Mouse (Mus musculus) embryonic stem cell, embryonic (primary cell): Measurements from ENCODE around the gene Poln.

Experiments used
- CTCF ChIA-PET, 4 experiments: fragments of 300-600 bp in 2 of 4; fragments of 350-600 bp in 2 of 4; sonication (Branson Sonifier 250); formaldehyde crosslinking; loops; one replicate each; lab custom pipeline; 2022; ENCODE audit warnings: inconsistent platforms in 2 of 4; lab: Charles Lee
- POLR2A ChIA-PET, 4 experiments: fragments of 300-600 bp in 2 of 4; fragments of 350-600 bp in 2 of 4; sonication (Branson Sonifier 250); formaldehyde crosslinking; loops; one replicate each; lab custom pipeline; 2022; ENCODE audit warnings: antibody characterized with exemption in 4 of 4, inconsistent platforms in 1 of 4; lab: Charles Lee

Poln gene

DNA sequence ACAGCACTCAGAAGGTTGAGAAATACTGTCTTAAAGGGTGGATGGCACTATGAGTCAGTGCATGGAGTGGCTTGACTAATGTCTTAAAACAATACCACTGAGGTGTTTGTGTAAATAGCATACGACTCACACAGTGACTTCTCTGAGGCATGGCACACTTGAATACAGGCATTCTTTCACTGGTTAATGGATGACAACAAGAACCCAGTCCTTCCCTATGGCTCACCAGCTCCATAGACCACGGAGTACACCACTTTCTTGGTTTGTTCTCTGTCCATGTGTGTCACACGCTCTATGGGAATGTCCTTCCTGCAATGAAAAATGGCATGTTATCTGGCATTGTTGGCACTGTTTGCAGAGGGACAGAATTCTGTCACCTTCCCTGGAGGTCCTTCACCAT is 136.7 kb downstream of the Poln start:
- POLR2A ChIA-PET: no interaction called here
- CTCF ChIA-PET: interaction anchor here in 1 of 4 experiments (0.6 kb wide), 1 partner anchor 506 kb away, joined by 5 read pairs; no protein-coding TSS in a partner anchor

DNA sequence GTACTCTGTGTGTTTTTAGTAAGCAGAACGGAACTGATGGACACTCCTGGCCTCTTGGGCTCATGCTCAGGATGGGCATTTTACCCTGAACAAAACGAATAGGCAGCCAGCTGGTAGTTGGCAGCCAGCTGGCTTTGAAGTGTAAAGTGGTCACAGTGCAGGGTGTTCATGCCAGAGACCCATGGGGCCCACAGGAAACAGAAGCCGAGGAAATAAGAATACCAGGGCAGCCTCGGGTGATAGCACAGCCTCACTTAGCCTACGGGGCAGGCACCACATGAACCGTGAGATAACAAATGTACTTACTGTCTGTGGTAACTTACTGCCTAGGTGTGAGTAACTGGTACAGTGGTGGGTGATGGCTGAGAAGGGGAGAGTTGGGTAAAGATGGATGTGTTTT is 138.2 kb downstream of the Poln start:
- ChIA-PET POLR2A (no interaction called here), CTCF (no interaction called here)

DNA sequence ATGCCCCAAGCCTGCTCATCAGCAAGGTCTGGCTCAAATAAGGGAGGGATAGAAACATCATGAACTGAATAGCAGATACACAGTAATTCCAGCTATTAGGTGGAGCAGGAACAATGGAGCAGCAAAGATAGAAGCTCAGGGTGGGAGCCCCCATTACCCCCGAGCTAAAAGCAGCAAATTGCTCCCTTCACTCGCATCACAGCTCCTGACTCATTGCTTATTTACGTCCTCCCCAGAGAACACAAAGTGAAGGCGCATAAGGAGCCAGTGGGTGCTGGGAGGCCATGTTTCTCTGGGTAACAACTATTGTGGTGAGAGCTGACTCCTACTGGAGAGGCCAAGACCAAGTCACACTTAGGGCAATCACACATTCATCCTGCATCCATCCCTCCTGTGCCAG is 139.1 kb downstream of the Poln start:
- POLR2A ChIA-PET: interaction anchor here in 1 of 4 experiments (0.6 kb wide), 1 partner anchor 31 kb away, joined by 3 read pairs; no protein-coding TSS in a partner anchor
- CTCF ChIA-PET: interaction anchor here in 1 of 4 experiments (0.6 kb wide), 1 partner anchor 48 kb away, joined by 9 read pairs; no protein-coding TSS in a partner anchor

DNA sequence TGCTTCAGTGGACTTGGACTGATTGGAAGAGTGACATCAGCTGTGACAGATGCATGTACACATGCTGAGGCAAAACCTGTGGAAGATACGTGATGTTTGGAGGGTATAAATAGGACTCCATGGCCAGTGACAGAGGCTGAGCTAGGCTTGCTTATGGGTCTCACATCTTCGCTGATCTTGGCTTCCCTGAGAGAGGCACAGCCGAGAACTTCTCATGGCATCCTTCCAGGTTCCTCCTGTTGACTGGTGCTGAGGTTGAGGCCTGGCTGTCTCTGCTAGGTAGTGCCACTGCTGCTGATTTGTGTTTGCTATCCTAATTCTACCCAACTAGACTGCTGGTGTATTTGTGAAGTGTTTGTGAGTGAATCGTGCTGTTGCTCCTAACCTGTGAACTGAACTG is 150.3 kb downstream of the Poln start:
- POLR2A ChIA-PET: interaction anchor here in 1 of 4 experiments (0.5 to 1.1 kb wide), 2 partner anchors 12 to 191 kb away, joined by 3 read pairs; no protein-coding TSS in a partner anchor
- CTCF ChIA-PET: no interaction called here

DNA sequence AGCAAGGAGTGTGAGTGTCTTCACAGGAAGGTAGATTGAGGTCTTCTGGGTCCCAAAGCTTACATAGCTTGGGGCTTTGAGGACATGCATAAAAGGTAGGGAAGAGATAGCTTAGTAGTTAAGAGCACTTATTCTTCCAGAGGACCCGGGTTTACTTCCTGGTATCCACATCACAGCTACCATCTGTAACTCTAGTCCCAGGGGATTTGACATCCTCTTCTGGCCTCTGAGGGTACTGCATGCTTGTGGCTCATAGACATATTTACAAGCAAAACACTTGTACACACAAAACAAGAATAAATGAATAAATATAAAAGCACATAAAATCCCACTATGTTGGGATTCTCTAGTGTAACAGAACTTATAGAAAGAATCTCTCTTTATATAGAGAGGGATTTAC is 154.6 kb downstream of the Poln start:
- ChIA-PET CTCF (interaction anchor here in 2 of 4 experiments (0.9 to 1.3 kb wide), 3 partner anchors 11 to 221 kb away, joined by 3 to 5 read pairs (median 3); no protein-coding TSS in a partner anchor), POLR2A (interaction anchor here in 2 of 4 experiments (0.6 to 0.7 kb wide), 2 partner anchors 67 to 196 kb away, joined by 3 read pairs; no protein-coding TSS in a partner anchor)

DNA sequence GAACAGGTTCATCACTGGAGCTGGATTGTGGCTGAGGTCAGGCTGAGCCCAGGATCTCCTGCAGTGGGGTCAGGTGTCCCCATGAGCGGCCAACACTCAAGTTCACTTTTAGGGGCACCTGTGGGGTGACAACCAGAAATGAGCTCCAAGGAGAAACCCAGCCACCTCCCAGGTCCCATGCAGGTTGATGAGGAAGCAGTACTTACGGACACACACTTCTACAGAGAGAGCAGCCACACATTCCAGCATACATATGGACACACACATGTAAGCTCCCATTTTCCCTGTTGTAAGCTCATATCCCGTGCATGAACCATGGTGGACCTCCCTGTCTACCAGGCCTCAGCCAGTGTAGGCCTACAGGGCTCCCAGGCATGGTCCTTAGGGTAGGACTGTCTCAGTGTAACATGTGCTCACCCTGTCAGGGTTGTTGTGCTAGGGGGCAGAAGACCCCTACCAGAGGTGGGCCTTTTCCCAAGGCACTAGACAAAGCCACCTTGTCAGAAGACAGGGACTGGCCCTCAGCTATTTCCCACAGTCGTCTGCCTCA is 161.8 kb downstream of the Poln start:
- ChIA-PET POLR2A (interaction anchor here in 1 of 4 experiments (0.8 kb wide), 1 partner anchor 11 kb away, joined by 3 read pairs; no protein-coding TSS in a partner anchor), CTCF (no interaction called here)

DNA sequence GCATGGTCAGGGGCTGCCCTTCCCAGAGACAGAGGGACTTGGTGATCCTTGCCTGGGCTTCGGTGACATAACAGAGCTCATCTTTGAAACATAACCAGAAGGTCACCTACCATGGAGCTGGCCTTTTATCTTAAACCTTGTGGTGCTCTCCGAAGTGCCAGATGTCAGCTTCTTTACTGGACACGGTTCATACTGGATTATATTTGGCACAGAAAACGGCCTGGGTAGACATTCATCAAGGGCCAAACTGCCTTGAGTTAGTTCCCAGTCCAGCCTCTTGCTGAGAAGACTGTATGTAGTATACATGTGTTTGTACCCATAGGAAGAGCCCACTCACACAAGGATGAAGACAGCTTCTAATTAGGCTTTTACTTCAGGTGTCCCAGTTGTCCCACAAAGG is 162.4 kb downstream of the Poln start:
- CTCF ChIA-PET: no interaction called here
- POLR2A ChIA-PET: interaction anchor here in 2 of 4 experiments (0.6 to 0.8 kb wide), 2 partner anchors 11 to 54 kb away, joined by 3 to 4 read pairs; no protein-coding TSS in a partner anchor

DNA sequence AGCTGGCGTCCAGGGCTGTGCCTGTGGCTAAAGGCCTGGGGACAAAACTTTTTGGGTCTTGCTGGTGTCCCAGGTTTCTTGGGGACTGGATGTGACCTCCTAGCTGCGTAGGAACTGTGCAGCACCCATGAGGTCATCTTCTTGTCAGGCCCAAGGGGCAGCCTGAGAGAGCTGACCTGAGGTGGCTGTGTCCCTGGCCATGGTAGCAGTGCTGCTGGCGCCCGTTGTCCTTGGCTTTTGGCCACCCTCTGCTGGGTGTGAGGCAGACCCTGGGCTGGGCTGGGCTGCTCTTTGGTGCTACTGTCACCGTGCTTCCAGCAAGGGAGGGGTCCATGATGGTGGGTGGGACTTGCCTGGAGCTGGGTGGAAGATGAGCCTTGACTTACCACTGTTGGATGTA is 164.6 kb downstream of the Poln start:
- ChIA-PET CTCF (interaction anchor here in 2 of 4 experiments (0.5 to 0.6 kb wide), 2 partner anchors 275 to 1914 kb away, joined by 3 to 7 read pairs; no protein-coding TSS in a partner anchor), POLR2A (no interaction called here)

DNA sequence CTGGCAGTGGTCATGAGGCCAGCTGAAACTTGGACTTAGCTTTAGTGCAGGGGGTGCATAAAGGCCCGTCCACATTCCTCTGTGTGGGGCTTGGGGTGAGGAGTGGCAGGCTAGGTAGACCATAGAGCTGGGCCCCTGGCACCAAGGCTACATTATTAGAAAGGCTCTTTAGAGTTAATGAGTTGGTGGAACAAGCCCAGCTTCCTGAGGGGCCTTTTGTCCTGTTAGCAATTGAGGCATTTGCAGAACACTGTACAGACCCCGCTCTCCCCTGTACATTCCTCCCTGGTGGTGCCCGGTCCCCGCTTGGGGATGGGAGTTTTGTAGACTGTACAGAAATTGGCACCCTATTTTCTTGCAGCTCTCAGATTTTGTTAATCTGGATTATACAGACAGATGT is 166.6 kb downstream of the Poln start:
- CTCF ChIA-PET: no interaction called here
- POLR2A ChIA-PET: no interaction called here

DNA sequence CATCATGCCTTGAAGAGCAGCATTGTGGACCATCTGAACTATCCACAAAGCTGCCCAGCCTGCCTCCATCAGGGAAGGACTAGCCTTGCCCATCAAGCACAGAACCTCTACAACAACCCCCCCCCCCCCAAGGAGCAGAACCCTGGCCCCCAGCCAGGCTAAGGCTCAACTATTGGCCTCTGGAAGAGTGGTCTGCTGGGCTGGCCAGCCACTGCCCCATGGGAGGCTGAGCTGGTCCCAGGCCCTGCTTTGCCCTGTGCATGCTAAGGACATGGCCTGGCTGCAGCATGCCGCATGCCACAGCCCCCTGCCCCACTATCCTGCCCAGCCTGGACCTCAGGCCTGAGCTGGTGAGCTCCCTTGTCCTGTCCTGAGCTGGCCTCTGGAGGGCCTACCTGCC is 167.8 kb downstream of the Poln start:
- ChIA-PET POLR2A (interaction anchor here in 1 of 4 experiments (0.6 kb wide), 2 partner anchors 349 to 703 kb away, joined by 3 to 6 read pairs; partner anchors contain the start of gene Slbp), CTCF (interaction anchor here in 1 of 4 experiments (0.6 kb wide), 1 partner anchor 323 kb away, joined by 5 read pairs; no protein-coding TSS in a partner anchor)

DNA sequence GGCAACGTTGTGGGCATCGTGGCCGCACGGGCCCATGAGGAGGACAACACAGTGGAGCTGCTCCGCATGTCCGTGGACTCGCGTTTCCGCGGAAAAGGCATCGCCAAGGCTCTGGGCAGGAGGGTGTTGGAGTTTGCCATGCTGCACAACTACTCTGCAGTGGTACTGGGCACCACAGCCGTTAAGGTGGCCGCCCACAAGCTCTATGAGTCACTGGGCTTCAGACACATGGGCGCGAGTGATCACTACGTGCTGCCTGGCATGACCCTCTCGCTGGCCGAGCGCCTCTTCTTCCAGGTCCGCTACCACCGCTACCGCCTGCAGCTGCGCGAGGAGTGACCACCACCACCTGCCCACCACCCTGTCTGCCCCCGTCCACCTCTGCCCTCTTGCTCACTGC is 168.4 kb downstream of the Poln start:
- POLR2A ChIA-PET: no interaction called here
- CTCF ChIA-PET: interaction anchor here in 1 of 4 experiments (0.6 kb wide), 1 partner anchor 323 kb away, joined by 5 read pairs; no protein-coding TSS in a partner anchor

DNA sequence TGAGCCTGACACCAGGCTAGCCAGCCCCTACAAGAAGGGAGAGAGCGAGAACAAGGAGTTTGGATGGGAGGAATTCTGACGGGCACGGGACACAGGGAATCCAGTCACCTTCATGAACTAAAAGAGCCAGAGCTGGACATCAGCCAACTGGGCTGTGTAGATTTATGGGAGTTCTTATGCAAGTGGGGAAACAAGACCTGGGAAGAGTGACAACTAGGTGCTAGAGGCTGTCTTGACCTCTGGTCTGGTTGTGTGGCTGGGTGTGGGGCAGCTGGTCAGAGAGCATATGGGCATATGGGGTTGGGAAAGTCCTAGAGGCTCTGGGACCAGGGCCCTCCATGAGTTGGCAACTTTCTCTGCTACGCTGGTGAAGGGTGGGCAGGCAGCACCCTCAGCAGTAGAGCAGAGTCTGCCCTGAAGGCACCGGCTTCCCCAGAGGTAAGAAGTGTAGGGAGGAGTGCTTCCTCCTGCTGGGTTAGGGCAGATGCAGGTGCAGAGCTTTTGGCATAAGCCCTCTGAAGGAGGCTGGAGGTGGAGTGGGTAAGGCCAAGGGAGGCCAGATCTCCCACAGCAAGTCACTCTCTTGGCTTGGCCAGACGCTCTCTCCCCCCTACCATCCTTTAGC is 169.7 kb downstream of the Poln start:
- POLR2A ChIA-PET: no interaction called here
- CTCF ChIA-PET: no interaction called here

DNA sequence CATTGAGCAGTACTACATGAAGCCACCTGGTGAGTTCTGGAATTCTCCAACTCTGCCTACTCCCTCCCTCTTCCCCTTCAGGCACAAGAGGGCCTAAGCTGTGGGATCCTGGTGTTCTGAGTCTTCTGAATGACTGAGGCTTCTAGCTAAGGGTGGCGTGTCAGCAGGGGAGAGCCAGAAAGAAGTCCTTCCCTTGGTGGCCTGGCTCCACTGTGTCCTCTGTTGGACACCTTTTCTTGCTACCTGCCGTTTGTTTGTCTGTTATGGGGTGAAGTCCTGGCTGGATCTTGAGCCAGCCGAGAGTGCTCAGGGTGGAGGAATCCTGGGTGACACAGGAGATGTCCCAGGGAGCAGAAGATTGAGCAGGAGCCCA is 170.8 kb downstream of the Poln start:
- POLR2A ChIA-PET: interaction anchor here in 1 of 4 experiments (0.6 kb wide), 1 partner anchor 32 kb away, joined by 3 read pairs; no protein-coding TSS in a partner anchor

DNA sequence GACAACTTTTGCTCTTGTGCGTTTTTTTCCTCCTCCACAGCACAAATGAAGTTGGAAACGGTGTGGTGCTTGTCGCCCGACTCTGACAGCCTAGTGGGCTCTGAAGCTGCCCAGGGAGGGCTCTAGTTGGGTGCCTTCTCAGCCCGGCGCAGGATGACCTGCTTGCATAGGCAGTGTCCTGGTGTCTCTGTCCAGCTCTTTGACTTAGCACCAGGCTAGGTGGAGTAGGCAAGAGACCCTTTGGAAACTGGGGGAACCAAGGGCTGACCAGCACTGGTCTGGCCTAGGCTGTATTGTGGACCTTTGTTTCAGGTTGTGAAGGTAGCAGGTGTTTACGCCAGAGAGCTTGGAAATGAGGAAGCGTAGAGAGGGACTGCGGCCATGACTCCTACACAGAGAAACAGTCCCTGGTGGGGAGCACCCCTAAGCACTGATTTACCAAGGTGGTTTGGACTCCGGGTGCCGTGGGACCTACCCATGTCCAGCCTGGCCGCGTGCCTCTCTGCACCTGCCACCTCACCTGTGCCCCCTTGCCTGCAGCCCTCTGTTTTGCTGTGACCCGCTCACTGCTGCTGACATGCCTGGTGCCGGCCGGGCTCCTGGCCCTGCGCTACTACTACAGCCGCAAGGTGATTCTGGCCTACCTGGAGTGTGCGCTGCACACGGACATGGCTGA is 171.3 kb downstream of the Poln start:
- CTCF ChIA-PET: interaction anchor here in 2 of 4 experiments (0.5 to 0.6 kb wide), 2 partner anchors 173 to 401 kb away, joined by 4 to 7 read pairs; no protein-coding TSS in a partner anchor

More for the DNA sequence above, 170.8 kb downstream of the Poln start:
- CTCF ChIA-PET: interaction anchor here in 2 of 4 experiments (0.5 to 0.6 kb wide), 2 partner anchors 173 to 402 kb away, joined by 4 to 7 read pairs; no protein-coding TSS in a partner anchor

DNA sequence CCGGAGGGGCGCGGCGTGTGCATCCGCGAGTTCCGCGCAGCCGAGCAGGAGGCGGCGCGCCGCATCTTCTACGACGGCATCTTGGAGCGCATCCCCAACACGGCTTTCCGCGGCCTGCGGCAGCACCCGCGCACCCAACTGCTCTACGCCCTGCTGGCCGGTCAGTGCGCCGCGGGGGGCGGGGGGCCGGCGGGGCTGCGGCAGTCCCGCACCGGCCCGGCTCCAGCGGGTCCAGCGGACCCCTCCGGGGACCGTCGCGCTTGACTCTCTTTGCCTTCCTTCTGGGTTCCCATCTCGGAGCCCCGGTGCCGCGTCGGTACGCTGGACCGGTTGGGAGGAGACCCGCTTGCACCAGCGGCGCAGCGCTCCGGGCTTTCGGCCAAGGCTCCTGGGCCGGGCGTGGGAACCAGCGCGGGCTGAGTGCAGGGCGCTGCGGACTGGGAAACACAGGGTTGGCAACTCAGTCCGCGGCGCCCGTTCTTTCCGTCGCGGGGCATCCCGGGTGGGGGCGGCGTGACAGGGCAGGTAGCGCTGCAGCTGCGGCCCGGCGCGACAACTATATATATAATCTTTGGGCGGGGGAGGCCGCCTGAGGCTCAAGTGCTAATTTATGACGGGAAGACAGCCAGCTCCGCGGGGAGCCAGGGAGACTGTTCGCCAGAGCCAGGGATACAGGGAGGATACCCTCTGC is 172.1 kb downstream of the Poln start:
- ChIA-PET CTCF (no interaction called here), POLR2A (interaction anchor here in 3 of 4 experiments (0.7 to 1.3 kb wide), 3 partner anchors 11 to 576 kb away, joined by 3 read pairs; partner anchors contain the start of gene Add1 (in 1 of the 3))

More for the DNA sequence above, 171.3 kb downstream of the Poln start:
- POLR2A ChIA-PET: interaction anchor here in 2 of 4 experiments (0.7 to 0.8 kb wide), 2 partner anchors 464 to 575 kb away, joined by 3 read pairs; partner anchors contain the start of gene Add1 (in 1 of the 2)

DNA sequence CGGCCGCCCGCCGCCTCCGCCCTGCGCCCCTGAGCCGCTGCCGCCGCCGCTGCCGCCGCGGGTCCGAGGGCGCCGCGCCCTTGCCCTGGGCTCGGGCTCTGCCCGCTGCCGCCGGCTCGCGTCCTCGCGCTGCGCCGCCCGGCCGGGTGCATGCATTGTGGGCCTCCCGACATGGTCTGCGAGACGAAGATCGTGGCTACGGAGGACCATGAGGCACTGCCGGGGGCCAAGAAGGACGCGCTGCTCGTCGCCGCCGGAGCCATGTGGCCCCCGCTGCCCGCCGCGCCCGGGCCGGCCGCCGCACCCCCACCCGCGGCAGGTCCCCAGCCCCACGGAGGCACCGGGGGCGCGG is 172.6 kb downstream of the Poln start:
- ChIA-PET CTCF (no interaction called here), POLR2A (interaction anchor here in 2 of 4 experiments (0.6 to 1.3 kb wide), 6 partner anchors 10 to 664 kb away, joined by 3 to 4 read pairs (median 3); partner anchors contain the start of genes Gm1673 (in 1 of the 2), Grk4 (in 1 of the 2), Letm1 (in 1 of the 2) and Mxd4 (in 1 of the 2))

DNA sequence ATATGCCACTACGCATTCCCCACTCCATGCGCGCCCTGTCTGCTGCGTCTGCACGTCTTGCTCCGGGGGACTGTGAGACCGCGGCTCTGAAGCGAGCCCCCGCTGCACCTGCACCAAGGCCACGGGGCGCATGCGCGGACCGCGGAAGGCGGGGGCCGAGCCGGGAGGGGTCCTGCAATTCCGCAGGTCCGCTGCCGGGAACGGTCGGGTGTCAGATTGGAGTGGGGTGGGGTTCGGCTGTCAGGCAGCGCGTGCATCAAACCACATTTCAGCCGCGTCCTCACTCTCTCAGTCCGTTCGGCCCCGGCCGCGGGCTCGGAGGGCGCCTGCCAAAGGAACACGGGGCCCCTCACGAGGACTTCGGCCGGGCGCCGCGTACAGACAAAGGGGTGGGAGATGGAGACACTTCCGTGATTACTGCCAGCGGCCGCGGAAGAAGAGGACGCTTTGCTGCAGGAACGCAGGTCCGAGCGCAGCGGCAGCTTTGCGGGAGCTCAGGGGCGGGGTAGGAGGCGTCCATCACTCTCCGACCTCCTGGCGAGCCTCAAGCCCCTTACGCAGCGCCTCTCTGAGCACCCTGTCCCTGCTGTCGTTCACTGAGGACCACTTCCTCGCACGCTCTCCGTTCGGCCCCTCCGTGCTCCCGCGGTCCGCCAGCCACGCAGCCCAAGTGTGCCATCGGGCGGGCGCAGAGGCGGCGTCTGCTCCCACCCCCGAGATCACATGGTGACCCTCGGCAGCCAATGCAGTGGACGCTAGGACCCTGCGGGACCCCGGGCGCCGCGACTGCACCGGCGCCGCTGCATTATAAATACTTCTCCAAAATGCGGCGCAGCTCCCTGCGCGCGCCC is 173.2 kb downstream of the Poln start, which contains the start of gene Nat8l:
Gene Nat8l, plus strand, starts transcription at position 142 of the 851 bp plus-strand sequence.
- POLR2A ChIA-PET: interaction anchor here in 2 of 4 experiments (0.6 to 1.3 kb wide), 6 partner anchors 10 to 664 kb away, joined by 3 to 4 read pairs (median 3); partner anchors contain the start of genes Gm1673 (in 1 of the 2), Grk4 (in 1 of the 2), Letm1 (in 1 of the 2) and Mxd4 (in 1 of the 2)

More for the DNA sequence above, 173.2 kb downstream of the Poln start, which contains the start of gene Nat8l:
- CTCF ChIA-PET: no interaction called here
